Mouse (Mus musculus) small intestine, adult 2 months (tissue): ENCODE results near the gene Map2k2. TPM values are rescaled to one million over a fixed set of nuclear protein-coding genes. Genes with fewer than 3 reads are reported as not detected.

Source experiments
- H3K27ac ChIP-seq: fragments of 200-500 bp; 2 replicates; pipeline ENCODE4 v1.5.1; 2012; ENCODE audit warnings: low read depth, low read length, control low read depth, inconsistent platforms; ENCODE audit not compliant: insufficient read depth
- H3K27me3 ChIP-seq: fragments of 200-500 bp; 2 replicates; pipeline ENCODE4 v1.6.1; 2012; ENCODE audit warnings: mild to moderate bottlenecking, moderate library complexity, low read length, inconsistent platforms; ENCODE audit not compliant: control insufficient read depth, insufficient read depth
- H3K36me3 ChIP-seq: fragments of 200-500 bp; 2 replicates; pipeline ENCODE4 v1.6.1; 2012; ENCODE audit warnings: mild to moderate bottlenecking, low read length, control low read depth, inconsistent platforms; ENCODE audit not compliant: control insufficient read depth, insufficient read depth
- H3K4me1 ChIP-seq: fragments of 200-500 bp; 2 replicates; pipeline ENCODE4 v1.6.1; 2012; ENCODE audit warnings: low read length, inconsistent platforms, mixed read lengths; ENCODE audit not compliant: control insufficient read depth, insufficient read depth, insufficient read length
- H3K4me3 ChIP-seq: fragments of 200-500 bp; 2 replicates; pipeline ENCODE4 v1.5.1; 2012; ENCODE audit warnings: low read depth, mild to moderate bottlenecking, control low read depth, inconsistent platforms, low read length, moderate library complexity
- CTCF ChIP-seq: fragments of 200-500 bp; IDR thresholded peaks from 2 replicates; pipeline ENCODE4 v1.5.1; 2012; ENCODE audit warnings: low read depth, mild to moderate bottlenecking, control low read depth, inconsistent platforms, low read length, moderate library complexity, mixed read lengths; ENCODE audit not compliant: insufficient replicate concordance, insufficient read length; ENCODE audit errors: extremely low read depth
- POLR2A ChIP-seq: fragments of 200-500 bp; IDR thresholded peaks from 2 replicates; pipeline ENCODE4 v1.6.1; 2012; ENCODE audit warnings: low read depth, mild to moderate bottlenecking, control low read depth, inconsistent platforms, low read length, moderate library complexity
- WGBS: fragments of 180-500 bp; shearing (Covaris S2); methylation state at CpG from one replicate; pipeline ENCODE4 v1.1.7; 2018; 5-methylcytosine and 5-hydroxymethylcytosine counted together
- polyA plus RNA-seq: library from polyadenylated mRNA; depleted of rRNA; stranded (reverse); fragments of >200 nt; gene quantifications from 2 replicates; pipeline ENCODE4 v1.2.3, GENCODE M21; 2012

Map2k2 gene
- polyA plus RNA-seq, 1 experiment: 554 TPM

GRCm38 (mm10) chr10:81082168-81082960 is 23.4 kb upstream of the Map2k2 start:
- WGBS: 56% methylated on average over 7 of the region's 7 CpGs
- Histone ChIP-seq H3K4me1 (peaks cover 2% of the 10 kb centered on the region; the same call in 1 of the 2 replicates), H3K27ac (no peak overlapping the region), H3K4me3 (no peak overlapping the region), H3K36me3 (peaks cover 21% of the 10 kb centered on the region), H3K27me3 (no peaks in the 10 kb centered on the region)
- TF ChIP-seq POLR2A: peak; percentile 30; the same call in 1 of the 2 replicates
- TF ChIP-seq CTCF: peak; percentile 82; the same call in 1 of the 2 replicates

GRCm38 (mm10) chr10:81087021-81087420 is 18.7 kb upstream of the Map2k2 start:
- Histone ChIP-seq H3K4me1 (peaks cover 12% of the 10 kb centered on the region), H3K27ac (no peak overlapping the region), H3K27me3 (no peaks in the 10 kb centered on the region), H3K4me3 (no peak overlapping the region), H3K36me3 (peaks cover 49% of the 10 kb centered on the region)
- 52% methylated on average over 2 of the region's 2 CpGs for WGBS
- TF ChIP-seq POLR2A (no peak), CTCF (peak; percentile 41; the same call in 1 of the 2 replicates)

GRCm38 (mm10) chr10:81089216-81089615 is 16.5 kb upstream of the Map2k2 start:
- H3K4me1 ChIP-seq: peaks cover 27% of the 10 kb centered on the region
- H3K4me3 ChIP-seq: peak overlapping the region; percentile 2; the same call in 1 of the 2 replicates
- no peak for TF ChIP-seq CTCF
- no peak for TF ChIP-seq POLR2A
- H3K27ac ChIP-seq: no peak overlapping the region
- no peaks in the 10 kb centered on the region for H3K27me3 ChIP-seq
- peaks cover 49% of the 10 kb centered on the region for H3K36me3 ChIP-seq
- WGBS: 66% methylated on average over 2 of the region's 2 CpGs

- Histone ChIP-seq H3K4me1 (peaks cover 37% of the 10 kb centered on the region), H3K4me3 (peak overlapping the region; percentile 66), H3K27me3 (no peaks in the 10 kb centered on the region), H3K27ac (peak overlapping the region; percentile 88), H3K36me3 (peaks cover 43% of the 10 kb centered on the region)
- WGBS: 18% methylated on average over 7 of the region's 7 CpGs
- TF ChIP-seq POLR2A (no peak; the same call in 1 of the 2 replicates), CTCF (no peak)
These were observed 15.1 kb upstream of the Map2k2 start for GRCm38 (mm10) chr10:81090621-81091020.

- Histone ChIP-seq H3K36me3 (peaks cover 33% of the 10 kb centered on the region), H3K27me3 (no peaks in the 10 kb centered on the region), H3K27ac (peak overlapping the region; percentile 88), H3K4me3 (peak overlapping the region; percentile 66), H3K4me1 (peaks cover 41% of the 10 kb centered on the region)
- TF ChIP-seq POLR2A: peak; percentile 83
- TF ChIP-seq CTCF: no peak
- 17% methylated on average over 22 of the region's 22 CpGs for WGBS
These were observed 13.1 kb upstream of the Map2k2 start for GRCm38 (mm10) chr10:81092465-81093250.

GRCm38 (mm10) chr10:81094931-81095678 is 10.6 kb upstream of the Map2k2 start:
- TF ChIP-seq POLR2A (no peak), CTCF (no peak)
- peaks cover 38% of the 10 kb centered on the region for H3K4me1 ChIP-seq
- H3K36me3 ChIP-seq: peaks cover 10% of the 10 kb centered on the region
- H3K4me3 ChIP-seq: no peak overlapping the region
- peak overlapping the region; percentile 85 for H3K27ac ChIP-seq
- WGBS: 39% methylated on average over 9 of the region's 9 CpGs
- no peaks in the 10 kb centered on the region for H3K27me3 ChIP-seq
